Mouse (Mus musculus) embryonic facial prominence, embryonic 10.5 days (tissue): ENCODE results near the gene Pom121. TPM values are rescaled to one million over a fixed set of nuclear protein-coding genes. Genes with fewer than 3 reads are reported as not detected.

Experiments
- DNase-seq: peaks from one replicate; pipeline ENCODE4 v3.0.0-alpha.2; 2017; ENCODE audit warnings: low spot score
- H3K27ac ChIP-seq: fragments of 300-500 bp; sonication (generic); replicated peaks from 2 replicates; pipeline ENCODE4 v1.5.1; 2016; ENCODE audit warnings: mild to moderate bottlenecking
- H3K27me3 ChIP-seq: fragments of 300-500 bp; sonication (generic); replicated peaks from 2 replicates; pipeline ENCODE4 v1.6.1; 2016; ENCODE audit warnings: low read depth, mild to moderate bottlenecking; ENCODE audit not compliant: poor library complexity, severe bottlenecking
- H3K36me3 ChIP-seq: fragments of 300-500 bp; sonication (generic); replicated peaks from 2 replicates; pipeline ENCODE4 v1.6.1; 2016; ENCODE audit warnings: mild to moderate bottlenecking, moderate library complexity
- H3K4me1 ChIP-seq: fragments of 300-500 bp; sonication (generic); 2 replicates; pipeline ENCODE4 v1.6.1; 2016
- H3K4me3 ChIP-seq: fragments of 300-500 bp; sonication (generic); 2 replicates; pipeline ENCODE4 v1.5.1; 2016; ENCODE audit warnings: mild to moderate bottlenecking, moderate library complexity
- H3K9me3 ChIP-seq: fragments of 300-500 bp; sonication (generic); 2 replicates; pipeline ENCODE4 v1.6.1; 2016; ENCODE audit warnings: mild to moderate bottlenecking
- WGBS: fragments of 180-500 bp; shearing (Covaris S2); methylation state at CpG from one replicate; pipeline ENCODE4 v1.1.7; 2016; 5-methylcytosine and 5-hydroxymethylcytosine counted together
- polyA plus RNA-seq: library from polyadenylated mRNA; unstranded; fragments of >200 nt; fragmentation: Nextera tagmentation; extraction: Ambion mirVana; gene quantifications from 2 replicates; pipeline ENCODE4 v1.2.1, GENCODE M21; 2016

Gene Pom121
- polyA plus RNA-seq, 1 experiment from 2014 or later, result 20.1 TPM

GRCm38 (mm10) chr5:135362572-135362971 lies 31.8 kb downstream of the Pom121 start:
- 91% methylated on average over 3 of the region's 3 CpGs for WGBS
- Histone ChIP-seq H3K9me3 (peaks cover 1% of the 10 kb centered on the region), H3K4me3 (no peak overlapping the region), H3K4me1 (0 out of 2 replicates have a peak, but pooled peaks cover 3% of the 10 kb centered on the region), H3K27me3 (peaks cover 5% of the 10 kb centered on the region; the same call in 1 of the 2 replicates), H3K27ac (no peak overlapping the region), H3K36me3 (no peaks in the 10 kb centered on the region)
- no peak for DNase-seq

- no peak for DNase-seq
- 0 out of 2 replicates have a peak, but pooled peaks cover 3% of the 10 kb centered on the region for H3K4me1 ChIP-seq
- H3K9me3 ChIP-seq, result peaks cover 3% of the 10 kb centered on the region
- no peak overlapping the region for H3K4me3 ChIP-seq
- 88% methylated on average over 2 of the region's 2 CpGs for WGBS
- no peak overlapping the region for H3K27ac ChIP-seq
- H3K36me3 ChIP-seq, result no peaks in the 10 kb centered on the region
- peaks cover 5% of the 10 kb centered on the region; the same call in 1 of the 2 replicates for H3K27me3 ChIP-seq
These were observed 34.6 kb downstream of the Pom121 start for GRCm38 (mm10) chr5:135359772-135360171.

GRCm38 (mm10) chr5:135357556-135357955 lies 36.8 kb downstream of the Pom121 start:
- Histone ChIP-seq H3K36me3 (no peaks in the 10 kb centered on the region), H3K4me3 (no peak overlapping the region), H3K9me3 (peaks cover 3% of the 10 kb centered on the region), H3K27ac (no peak overlapping the region), H3K27me3 (peaks cover 20% of the 10 kb centered on the region), H3K4me1 (0 out of 2 replicates have a peak, but pooled peaks cover 4% of the 10 kb centered on the region)
- WGBS, result 88% methylated on average over 2 of the region's 2 CpGs
- no peak for DNase-seq

GRCm38 (mm10) chr5:135356090-135356489 lies 38.3 kb downstream of the Pom121 start:
- no peaks in the 10 kb centered on the region for H3K36me3 ChIP-seq
- WGBS, result 66% methylated on average over 1 of the region's 1 CpGs
- no peak for DNase-seq
- H3K27me3 ChIP-seq, result peaks cover 27% of the 10 kb centered on the region
- H3K9me3 ChIP-seq, result peaks cover 3% of the 10 kb centered on the region
- no peak overlapping the region for H3K4me3 ChIP-seq
- 0 out of 2 replicates have a peak, but pooled peaks cover 4% of the 10 kb centered on the region for H3K4me1 ChIP-seq
- no peak overlapping the region for H3K27ac ChIP-seq

GRCm38 (mm10) chr5:135353564-135353963 lies 40.8 kb downstream of the Pom121 start:
- Histone ChIP-seq H3K4me1 (0 out of 2 replicates have a peak, but pooled peaks cover 4% of the 10 kb centered on the region), H3K27me3 (peaks cover 27% of the 10 kb centered on the region), H3K27ac (no peak overlapping the region), H3K4me3 (peak overlapping the region; percentile 5; the same call in 1 of the 2 replicates), H3K9me3 (peaks cover 15% of the 10 kb centered on the region), H3K36me3 (no peaks in the 10 kb centered on the region)
- WGBS, result 17% methylated on average over 20 of the region's 20 CpGs
- DNase-seq, result peak; percentile 48

- Histone ChIP-seq H3K4me3 (peak within 1 kb of the TSS; percentile 5; the same call in 1 of the 2 replicates), H3K36me3 (no peaks in the 10 kb centered on the region), H3K4me1 (0 out of 2 replicates have a peak, but pooled peaks cover 4% of the 10 kb centered on the region), H3K9me3 (peaks cover 15% of the 10 kb centered on the region), H3K27ac (no peak within 1 kb of the TSS), H3K27me3 (peaks cover 27% of the 10 kb centered on the region)
- DNase-seq, result no peak
- WGBS, result 57% methylated on average over 9 of the region's 9 CpGs
These were observed 41.4 kb downstream of the Pom121 start, which contains the start of gene Trim50 for GRCm38 (mm10) chr5:135352995-135353394. Gene Trim50, plus strand, starts transcription at chr5:135353295.

GRCm38 (mm10) chr5:135351606-135352005 lies 42.7 kb downstream of the Pom121 start:
- H3K36me3 ChIP-seq, result no peaks in the 10 kb centered on the region
- 87% methylated on average over 13 of the region's 13 CpGs for WGBS
- H3K4me1 ChIP-seq, result 0 out of 2 replicates have a peak, but pooled peaks cover 4% of the 10 kb centered on the region

GRCm38 (mm10) chr5:135349862-135350261 lies 44.5 kb downstream of the Pom121 start, which contains the start of gene Fkbp6:
Gene Fkbp6, minus strand, starts transcription at chr5:135350044.
- Histone ChIP-seq H3K4me1 (0 out of 2 replicates have a peak, but pooled peaks cover 4% of the 10 kb centered on the region), H3K4me3 (no peak within 1 kb of the TSS), H3K27me3 (peaks cover 27% of the 10 kb centered on the region), H3K27ac (no peak within 1 kb of the TSS), H3K36me3 (no peaks in the 10 kb centered on the region), H3K9me3 (peaks cover 12% of the 10 kb centered on the region; the same call in 1 of the 2 replicates)
- no peak for DNase-seq
- 90% methylated on average over 35 of the region's 35 CpGs for WGBS

More at GRCm38 (mm10) chr5:135351606-135352005, 42.7 kb downstream of the Pom121 start:
- H3K9me3 ChIP-seq, result peaks cover 12% of the 10 kb centered on the region; the same call in 1 of the 2 replicates
- no peak overlapping the region for H3K27ac ChIP-seq
- no peak overlapping the region for H3K4me3 ChIP-seq
- peaks cover 27% of the 10 kb centered on the region for H3K27me3 ChIP-seq
- no peak for DNase-seq

GRCm38 (mm10) chr5:135347511-135348011 lies 46.8 kb downstream of the Pom121 start:
- peaks cover 12% of the 10 kb centered on the region; the same call in 1 of the 2 replicates for H3K9me3 ChIP-seq
- DNase-seq, result no peak
- H3K27me3 ChIP-seq, result peaks cover 8% of the 10 kb centered on the region
- no peaks in the 10 kb centered on the region for H3K36me3 ChIP-seq
- no peak overlapping the region for H3K4me3 ChIP-seq
- H3K4me1 ChIP-seq, result no peaks in the 10 kb centered on the region
- 72% methylated on average over 4 of the region's 4 CpGs for WGBS
- H3K27ac ChIP-seq, result no peak overlapping the region

GRCm38 (mm10) chr5:135346430-135346829 lies 47.9 kb downstream of the Pom121 start:
- no peaks in the 10 kb centered on the region for H3K36me3 ChIP-seq
- no peak overlapping the region for H3K27ac ChIP-seq
- no peak for DNase-seq
- no peaks in the 10 kb centered on the region for H3K27me3 ChIP-seq
- H3K4me3 ChIP-seq, result no peak overlapping the region
- H3K9me3 ChIP-seq, result peaks cover 12% of the 10 kb centered on the region; the same call in 1 of the 2 replicates
- 29% methylated on average over 1 of the region's 1 CpGs for WGBS
- H3K4me1 ChIP-seq, result no peaks in the 10 kb centered on the region

GRCm38 (mm10) chr5:135345989-135346388 lies 48.4 kb downstream of the Pom121 start:
- H3K27me3 ChIP-seq, result no peaks in the 10 kb centered on the region
- no peak for DNase-seq
- WGBS, result 75% methylated on average over 7 of the region's 7 CpGs
- H3K4me3 ChIP-seq, result no peak overlapping the region
- peaks cover 12% of the 10 kb centered on the region; the same call in 1 of the 2 replicates for H3K9me3 ChIP-seq
- H3K27ac ChIP-seq, result no peak overlapping the region
- no peaks in the 10 kb centered on the region for H3K4me1 ChIP-seq
- H3K36me3 ChIP-seq, result no peaks in the 10 kb centered on the region

GRCm38 (mm10) chr5:135337575-135337974 lies 56.8 kb downstream of the Pom121 start:
- Histone ChIP-seq H3K9me3 (no peaks in the 10 kb centered on the region), H3K4me1 (0 out of 2 replicates have a peak, but pooled peaks cover 2% of the 10 kb centered on the region), H3K4me3 (no peak overlapping the region), H3K27ac (no peak overlapping the region), H3K27me3 (no peaks in the 10 kb centered on the region), H3K36me3 (no peaks in the 10 kb centered on the region)
- WGBS, result 56% methylated on average over 3 of the region's 3 CpGs
- no peak for DNase-seq

GRCm38 (mm10) chr5:135331161-135331560 lies 63.2 kb downstream of the Pom121 start:
- Histone ChIP-seq H3K4me3 (no peak overlapping the region), H3K4me1 (peaks cover 6% of the 10 kb centered on the region; the same call in 1 of the 2 replicates), H3K27ac (no peak overlapping the region), H3K36me3 (no peaks in the 10 kb centered on the region), H3K27me3 (no peaks in the 10 kb centered on the region), H3K9me3 (no peaks in the 10 kb centered on the region)
- DNase-seq, result no peak
- WGBS, result 89% methylated on average over 6 of the region's 6 CpGs
